Mouse (Mus musculus) intestine, embryonic 15.5 days (tissue): Measurements from ENCODE around the gene Crybb1. TPM values are rescaled to one million over a fixed set of nuclear protein-coding genes. Genes with fewer than 3 reads are reported as not detected.

Source experiments
- ATAC-seq: fragments of 200-750 bp; cut with Nextera tagmentation; 2 replicates; pipeline ENCODE4 v1.8.0; 2017; ENCODE audit warnings: moderate TSS enrichment, moderate library complexity
- H3K27ac ChIP-seq: fragments of 300-500 bp; sonication (generic); 2 replicates; pipeline ENCODE4 v1.5.1; 2015; ENCODE audit warnings: mild to moderate bottlenecking, inconsistent platforms
- H3K27me3 ChIP-seq: fragments of 300-500 bp; sonication (generic); replicated peaks from 2 replicates; pipeline ENCODE4 v1.6.1; 2015; ENCODE audit warnings: inconsistent platforms
- H3K36me3 ChIP-seq: fragments of 300-500 bp; sonication (generic); 2 replicates; pipeline ENCODE4 v1.6.1; 2015; ENCODE audit warnings: inconsistent platforms
- H3K4me1 ChIP-seq: fragments of 300-500 bp; sonication (generic); replicated peaks from 2 replicates; pipeline ENCODE4 v1.6.1; 2015; ENCODE audit warnings: inconsistent platforms
- H3K4me2 ChIP-seq: fragments of 300-500 bp; sonication (generic); replicated peaks from 2 replicates; pipeline ENCODE4 v1.6.1; 2015; ENCODE audit warnings: mild to moderate bottlenecking, inconsistent platforms
- H3K4me3 ChIP-seq: fragments of 300-500 bp; sonication (generic); replicated peaks from 2 replicates; pipeline ENCODE4 v1.5.1; 2015; ENCODE audit warnings: inconsistent platforms
- H3K9ac ChIP-seq: fragments of 300-500 bp; sonication (generic); 2 replicates; pipeline ENCODE4 v1.6.1; 2015; ENCODE audit warnings: inconsistent platforms
- H3K9me3 ChIP-seq: fragments of 300-500 bp; sonication (generic); 2 replicates; pipeline ENCODE4 v1.6.1; 2016; ENCODE audit warnings: inconsistent platforms
- WGBS: fragments of 180-500 bp; shearing (Covaris S2); methylation state at CpG from one replicate; pipeline ENCODE4 v1.1.7; 2015; 5-methylcytosine and 5-hydroxymethylcytosine counted together
- polyA plus RNA-seq: library from polyadenylated mRNA; unstranded; fragments of >200 nt; fragmentation: Nextera tagmentation; extraction: Ambion mirVana; gene quantifications from 2 replicates; pipeline ENCODE4 v1.2.1, GENCODE M21; 2015

Gene Crybb1
- polyA plus RNA-seq, 1 experiment from 2014 or later = 1.9 TPM

DNA sequence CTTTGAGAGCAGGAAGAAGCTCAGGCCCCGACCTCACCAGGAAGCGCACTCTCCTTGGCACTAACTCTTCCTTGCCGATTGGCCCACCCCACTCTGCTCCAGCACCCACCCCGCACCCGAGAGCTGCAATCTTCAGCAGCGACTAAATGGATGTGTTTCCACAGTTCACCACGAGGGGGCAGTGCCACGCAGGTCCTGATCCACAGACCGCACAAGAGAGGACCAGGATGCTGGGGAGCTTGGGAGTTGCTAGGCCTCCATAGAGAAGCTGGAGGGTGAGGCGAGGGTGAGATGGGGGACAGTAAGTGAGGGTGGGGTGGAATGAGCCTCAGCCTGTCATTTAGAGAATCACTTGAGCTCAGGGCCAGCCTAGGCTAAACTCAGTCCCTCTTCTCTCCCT is 14.9 kb upstream of the Crybb1 start:
- 2% methylated on average over 10 of the region's 10 CpGs for WGBS
- peak overlapping the region; percentile 37 for H3K4me2 ChIP-seq
- H3K9me3 ChIP-seq = no peaks in the 10 kb centered on the region
- H3K9ac ChIP-seq = no peak overlapping the region; the same call in 1 of the 2 replicates
- peak; percentile 48 for ATAC-seq
- no peaks in the 10 kb centered on the region for H3K27me3 ChIP-seq
- 0 out of 2 replicates have a peak overlapping the region, but pooled peaks have one; percentile 11 for H3K4me3 ChIP-seq
- peaks cover 23% of the 10 kb centered on the region for H3K4me1 ChIP-seq
- H3K27ac ChIP-seq = no peak overlapping the region
- H3K36me3 ChIP-seq = no peaks in the 10 kb centered on the region

DNA sequence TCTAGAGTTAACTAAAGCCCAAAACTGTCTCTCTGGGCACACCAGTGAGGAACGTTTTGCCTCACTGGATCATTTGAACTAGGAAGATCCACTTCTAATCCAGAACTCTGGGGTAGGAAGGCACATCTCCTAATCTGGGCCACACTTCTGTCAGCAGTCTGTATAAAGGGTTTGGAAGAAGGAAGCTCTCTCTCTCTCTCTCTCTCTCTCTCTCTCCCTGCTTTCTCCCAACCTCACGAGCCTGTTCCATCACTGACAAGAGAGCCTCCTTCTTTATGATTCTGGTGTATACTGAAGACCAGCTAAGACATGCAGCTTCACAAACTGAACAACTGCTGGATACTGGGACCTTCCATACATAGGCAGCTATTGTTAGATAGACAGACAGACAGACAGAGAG is 13.8 kb upstream of the Crybb1 start:
- Histone ChIP-seq H3K9ac (no peak overlapping the region), H3K36me3 (no peaks in the 10 kb centered on the region), H3K27me3 (no peaks in the 10 kb centered on the region), H3K27ac (no peak overlapping the region), H3K4me2 (no peak overlapping the region), H3K9me3 (no peaks in the 10 kb centered on the region), H3K4me1 (peaks cover 23% of the 10 kb centered on the region), H3K4me3 (no peak overlapping the region)
- 79% methylated on average over 2 of the region's 2 CpGs for WGBS
- ATAC-seq = no peak

DNA sequence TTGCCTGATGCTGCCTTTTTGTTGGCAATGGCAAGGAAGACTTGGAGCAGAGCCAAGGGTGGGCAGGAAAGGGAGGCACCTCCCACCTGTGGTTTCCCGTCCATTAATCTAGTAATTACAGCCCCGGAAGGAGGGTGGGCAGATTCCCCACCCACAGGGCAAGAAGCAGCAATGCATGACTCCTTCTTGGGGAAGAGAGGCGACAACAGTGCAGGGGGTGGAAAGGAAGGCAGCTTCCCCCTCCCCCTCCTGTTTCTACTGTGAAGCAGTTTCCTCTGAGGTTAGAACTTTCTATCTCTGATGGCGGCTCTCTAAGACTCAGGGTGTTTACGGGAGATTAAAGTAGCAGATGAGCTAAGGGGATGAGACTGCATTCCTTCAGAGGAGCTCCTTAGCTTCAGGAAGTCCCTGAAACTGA is 13.2 kb upstream of the Crybb1 start:
- H3K9me3 ChIP-seq = no peaks in the 10 kb centered on the region
- no peak overlapping the region for H3K4me2 ChIP-seq
- H3K36me3 ChIP-seq = no peaks in the 10 kb centered on the region
- ATAC-seq = no peak
- H3K4me1 ChIP-seq = peaks cover 19% of the 10 kb centered on the region
- no peaks in the 10 kb centered on the region for H3K27me3 ChIP-seq
- no peak overlapping the region for H3K9ac ChIP-seq
- 65% methylated on average over 5 of the region's 5 CpGs for WGBS
- H3K4me3 ChIP-seq = no peak overlapping the region
- H3K27ac ChIP-seq = no peak overlapping the region

DNA sequence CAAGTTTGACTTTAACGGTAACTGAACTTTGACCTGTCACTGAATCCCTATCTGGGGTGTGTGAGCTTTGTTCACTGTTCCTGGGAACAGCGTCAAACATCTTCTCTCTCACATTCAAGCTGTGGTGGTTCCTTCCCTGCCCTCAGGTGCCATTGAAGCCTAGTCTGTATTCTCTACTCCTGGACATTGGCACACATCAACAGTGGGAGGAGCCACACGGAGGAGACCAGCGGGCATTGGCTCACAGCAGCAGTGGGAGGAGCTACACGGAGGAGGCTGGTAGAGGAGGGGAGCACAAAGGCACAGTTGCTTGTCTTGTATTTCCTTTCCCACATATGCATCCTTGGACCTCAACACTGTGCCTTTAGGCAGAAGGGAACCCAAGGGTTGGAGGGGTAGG is 12.6 kb upstream of the Crybb1 start:
- Histone ChIP-seq H3K27me3 (no peaks in the 10 kb centered on the region), H3K4me3 (no peak overlapping the region), H3K9me3 (no peaks in the 10 kb centered on the region), H3K36me3 (no peaks in the 10 kb centered on the region), H3K4me2 (no peak overlapping the region), H3K4me1 (peaks cover 15% of the 10 kb centered on the region), H3K9ac (no peak overlapping the region), H3K27ac (no peak overlapping the region)
- peak; percentile 40 for ATAC-seq
- WGBS = 43% methylated on average over 5 of the region's 5 CpGs

DNA sequence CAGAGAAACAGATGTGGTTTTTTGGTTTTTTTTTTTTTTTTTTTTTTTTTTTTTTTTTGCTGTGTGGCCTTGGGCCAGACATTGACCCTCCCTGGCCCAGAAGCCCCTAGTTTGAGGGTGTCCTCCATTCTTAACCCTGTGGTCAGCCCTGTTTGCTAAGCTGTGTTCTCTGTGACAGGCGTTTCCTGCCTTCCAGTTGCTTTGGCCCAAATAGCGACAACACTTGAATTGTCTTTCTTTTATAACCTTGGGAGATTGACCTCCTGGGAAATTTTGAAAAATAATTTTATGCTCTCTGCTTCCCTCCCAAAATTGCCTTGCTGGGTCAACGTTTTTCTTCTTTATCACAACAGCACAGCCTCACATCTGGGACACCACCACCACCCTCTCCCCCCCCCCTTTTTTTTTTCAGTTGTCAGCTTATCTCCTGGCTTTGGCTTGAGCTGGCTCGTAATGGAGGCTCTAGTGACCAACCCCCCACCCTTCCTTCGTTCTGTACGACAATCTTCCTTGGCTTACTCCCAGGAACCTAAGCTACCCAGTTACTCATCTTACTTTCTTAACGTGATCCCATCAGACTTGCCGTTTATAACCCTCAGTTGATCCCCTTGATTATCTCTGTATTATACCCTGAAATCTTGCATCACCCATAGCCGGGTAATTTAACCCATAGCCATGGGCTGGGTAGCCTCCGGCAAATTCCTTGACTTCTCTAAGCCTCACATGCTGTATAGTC is 11.9 kb upstream of the Crybb1 start:
- Histone ChIP-seq H3K27ac (no peak overlapping the region), H3K36me3 (no peaks in the 10 kb centered on the region), H3K4me1 (peaks cover 15% of the 10 kb centered on the region), H3K27me3 (no peaks in the 10 kb centered on the region), H3K9me3 (no peaks in the 10 kb centered on the region), H3K4me2 (no peak overlapping the region), H3K9ac (no peak overlapping the region), H3K4me3 (no peak overlapping the region)
- ATAC-seq = no peak
- 54% methylated on average over 10 of the region's 10 CpGs for WGBS

DNA sequence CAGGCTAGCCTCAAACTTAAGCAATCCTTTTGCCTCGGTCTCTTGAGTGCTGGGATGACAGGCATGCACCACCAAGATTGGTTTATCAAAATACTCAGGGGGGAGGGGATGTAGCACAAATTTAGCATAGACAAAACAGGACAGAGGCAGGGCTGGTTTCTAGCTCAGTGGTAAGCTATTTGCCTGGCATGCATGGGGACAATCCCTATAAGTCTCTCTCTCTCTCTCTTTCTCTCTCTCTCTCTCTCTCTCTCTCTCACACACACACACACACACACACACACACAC is 11.4 kb upstream of the Crybb1 start:
- no peak for ATAC-seq
- Histone ChIP-seq H3K36me3 (no peaks in the 10 kb centered on the region), H3K4me1 (peaks cover 11% of the 10 kb centered on the region), H3K4me2 (no peak overlapping the region), H3K4me3 (no peak overlapping the region), H3K27me3 (no peaks in the 10 kb centered on the region), H3K9me3 (no peaks in the 10 kb centered on the region), H3K27ac (no peak overlapping the region), H3K9ac (no peak overlapping the region)
- WGBS = 69% methylated on average over 1 of the region's 1 CpGs

DNA sequence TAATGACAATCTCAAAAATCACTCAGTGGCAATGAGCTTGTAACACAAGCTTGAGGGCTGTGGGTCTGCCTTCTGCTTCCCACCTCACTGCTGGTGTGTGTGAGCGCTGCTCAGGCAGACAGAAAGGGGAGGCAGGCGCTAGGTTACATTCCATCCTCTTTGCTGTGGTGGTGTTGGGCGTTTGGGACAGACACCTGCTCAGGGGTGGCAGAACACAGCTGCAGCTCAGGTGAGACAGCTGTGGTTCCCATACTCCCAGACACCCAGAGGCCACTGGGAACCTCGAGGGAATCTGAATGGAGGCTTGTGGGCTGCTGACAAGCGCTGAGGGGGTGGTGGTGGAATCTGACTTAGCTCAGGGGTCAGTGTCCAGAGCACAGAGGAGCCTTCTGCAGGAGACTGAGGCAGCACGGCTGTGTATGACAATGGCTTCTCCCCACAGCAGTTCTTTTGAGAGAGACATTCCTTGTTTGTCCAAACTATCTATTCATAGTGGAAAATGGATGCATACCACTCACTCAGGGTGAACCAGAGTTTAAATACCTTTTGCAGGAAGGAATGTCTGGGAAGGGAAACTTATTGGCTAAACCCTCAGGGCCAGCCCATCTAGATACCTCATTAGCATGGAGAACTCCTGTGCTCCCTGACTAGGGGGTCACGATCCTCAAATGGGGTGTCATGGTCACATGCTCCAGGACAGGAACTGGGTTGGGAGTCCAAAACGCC is 10.6 kb upstream of the Crybb1 start:
- Histone ChIP-seq H3K27ac (no peak overlapping the region), H3K4me1 (peaks cover 10% of the 10 kb centered on the region), H3K9me3 (no peaks in the 10 kb centered on the region), H3K36me3 (no peaks in the 10 kb centered on the region), H3K9ac (no peak overlapping the region), H3K4me3 (no peak overlapping the region), H3K4me2 (no peak overlapping the region), H3K27me3 (no peaks in the 10 kb centered on the region)
- 49% methylated on average over 8 of the region's 8 CpGs for WGBS
- ATAC-seq = no peak

DNA sequence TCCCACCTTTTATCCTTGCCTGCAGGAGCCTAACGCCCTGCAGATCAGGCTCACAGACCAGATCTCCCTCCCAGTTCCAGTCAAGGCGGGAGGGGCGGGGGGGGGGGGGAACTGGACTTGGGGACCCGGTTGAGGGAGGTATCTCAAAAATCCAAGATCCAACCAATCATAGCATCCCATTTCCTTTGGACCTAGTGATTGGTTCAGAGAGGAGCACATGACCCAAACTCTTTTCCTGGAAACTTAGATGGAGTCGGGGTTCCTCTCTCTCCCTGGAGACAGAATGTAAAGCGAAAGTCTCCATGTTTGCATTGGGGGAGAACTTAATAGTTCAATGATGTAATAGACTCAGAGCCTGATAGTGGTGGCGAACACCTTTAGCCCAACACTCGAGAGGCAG is 8.2 kb upstream of the Crybb1 start:
- no peaks in the 10 kb centered on the region for H3K27me3 ChIP-seq
- peaks cover 4% of the 10 kb centered on the region; the same call in 1 of the 2 replicates for H3K4me1 ChIP-seq
- H3K9ac ChIP-seq = no peak overlapping the region
- no peak overlapping the region for H3K4me3 ChIP-seq
- H3K4me2 ChIP-seq = no peak overlapping the region
- no peak for ATAC-seq
- WGBS = 47% methylated on average over 8 of the region's 8 CpGs
- H3K27ac ChIP-seq = no peak overlapping the region
- no peaks in the 10 kb centered on the region for H3K9me3 ChIP-seq
- H3K36me3 ChIP-seq = no peaks in the 10 kb centered on the region

DNA sequence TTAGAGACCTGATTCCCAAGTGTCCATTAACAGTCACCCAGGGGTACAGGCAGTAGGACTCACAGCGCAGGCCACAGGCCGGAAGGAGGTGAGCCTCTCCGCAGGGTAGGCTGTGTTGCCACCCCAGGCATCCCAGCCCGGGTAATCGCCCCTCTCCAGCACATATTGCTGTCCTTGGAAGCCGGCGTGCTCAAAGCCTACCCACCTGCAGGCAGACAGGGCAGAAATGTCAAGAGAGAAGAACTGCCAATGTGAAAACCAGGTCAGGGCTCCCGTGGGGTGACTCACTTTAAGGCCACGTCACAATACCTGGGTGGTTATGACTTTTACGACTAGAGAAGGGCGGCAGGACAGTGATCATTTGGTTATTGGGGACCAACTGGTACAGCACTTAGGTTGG is 6.5 kb upstream of the Crybb1 start:
- peaks cover 4% of the 10 kb centered on the region; the same call in 1 of the 2 replicates for H3K4me1 ChIP-seq
- no peaks in the 10 kb centered on the region for H3K9me3 ChIP-seq
- no peaks in the 10 kb centered on the region for H3K36me3 ChIP-seq
- WGBS = 76% methylated on average over 11 of the region's 11 CpGs
- no peak overlapping the region for H3K4me3 ChIP-seq
- H3K4me2 ChIP-seq = no peak overlapping the region
- ATAC-seq = no peak
- no peaks in the 10 kb centered on the region for H3K27me3 ChIP-seq
- H3K27ac ChIP-seq = no peak overlapping the region
- H3K9ac ChIP-seq = no peak overlapping the region

DNA sequence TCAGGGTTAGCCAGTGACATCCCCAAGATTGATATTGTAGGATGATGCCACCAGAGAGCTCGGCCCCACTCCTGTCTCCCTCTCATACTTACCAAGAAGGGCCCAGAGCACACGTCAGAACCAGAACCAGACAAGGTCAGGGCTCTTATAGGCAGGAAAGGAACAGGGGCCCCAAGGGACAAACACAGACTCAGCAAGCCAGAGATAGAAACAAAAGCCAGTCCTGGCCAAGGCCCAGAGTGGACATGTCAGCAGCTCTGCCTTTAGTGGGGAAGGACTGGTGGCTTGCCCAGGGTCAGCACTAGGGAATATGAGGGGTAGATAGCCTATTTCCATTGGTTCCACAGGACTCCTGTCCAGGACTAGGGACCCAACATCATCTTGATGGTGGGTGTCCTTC is 3.2 kb upstream of the Crybb1 start, which contains the start of gene Cryba4:
Cryba4 (minus strand) TSS at position 119 of the 400 bp plus-strand sequence.
- Histone ChIP-seq H3K27me3 (no peaks in the 10 kb centered on the region), H3K36me3 (no peaks in the 10 kb centered on the region), H3K9ac (no peak within 1 kb of the TSS), H3K4me2 (no peak within 1 kb of the TSS), H3K27ac (no peak within 1 kb of the TSS), H3K4me3 (no peak within 1 kb of the TSS), H3K4me1 (no peaks in the 10 kb centered on the region), H3K9me3 (no peaks in the 10 kb centered on the region)
- ATAC-seq = no peak
- 56% methylated on average over 2 of the region's 2 CpGs for WGBS

DNA sequence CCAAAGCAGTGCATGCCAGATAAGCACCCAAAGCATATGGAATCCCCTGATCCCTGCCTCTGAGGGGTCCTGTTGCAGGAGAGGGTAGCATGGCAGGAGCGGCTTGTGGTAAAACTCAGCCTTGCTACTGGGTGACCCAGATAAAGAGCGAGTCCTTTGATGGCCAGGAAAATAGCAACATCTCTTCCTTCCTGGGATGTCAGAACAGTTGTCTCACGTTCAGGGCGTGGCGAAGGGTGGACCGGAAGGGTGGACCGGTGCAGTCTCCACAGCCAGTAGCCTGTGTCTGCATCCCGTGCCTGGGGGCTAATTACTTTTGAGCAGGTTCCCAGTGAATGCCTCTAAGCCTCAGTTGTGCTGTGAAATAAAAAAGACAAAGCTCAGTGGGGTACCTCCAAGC is 2.4 kb upstream of the Crybb1 start:
- Histone ChIP-seq H3K27ac (no peak overlapping the region), H3K36me3 (no peaks in the 10 kb centered on the region), H3K9ac (no peak overlapping the region), H3K4me1 (no peaks in the 10 kb centered on the region), H3K4me2 (no peak overlapping the region), H3K4me3 (no peak overlapping the region), H3K27me3 (no peaks in the 10 kb centered on the region), H3K9me3 (no peaks in the 10 kb centered on the region)
- ATAC-seq = no peak
- WGBS = 49% methylated on average over 8 of the region's 8 CpGs

DNA sequence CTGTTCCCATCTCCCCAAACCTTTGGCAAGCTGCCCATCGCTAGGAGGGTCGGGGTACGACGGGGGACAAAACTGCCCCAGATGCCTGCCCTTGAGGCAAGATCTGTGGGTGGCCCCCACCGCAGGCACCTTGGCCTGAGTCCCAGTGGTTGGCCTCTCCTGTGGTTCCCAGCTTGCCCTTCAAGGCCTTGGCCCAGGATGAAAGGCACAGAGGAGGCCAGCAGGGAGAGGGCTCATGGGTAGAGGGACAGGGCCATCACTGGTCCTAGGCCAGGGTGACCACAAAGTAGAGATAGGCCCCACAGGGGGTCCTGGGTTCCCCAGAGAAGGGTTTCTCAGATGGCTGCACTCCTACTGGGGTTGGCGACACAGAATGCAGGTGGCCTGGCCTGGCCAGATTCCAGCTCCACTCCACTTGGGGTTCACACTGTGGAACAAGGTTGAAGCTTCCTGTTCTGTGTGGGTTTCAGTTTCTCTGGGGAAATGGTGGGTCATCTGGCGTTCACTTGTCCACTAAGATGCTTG is 1.3 kb upstream of the Crybb1 start:
- Histone ChIP-seq H3K4me2 (no peak overlapping the region), H3K9ac (no peak overlapping the region), H3K27ac (0 out of 2 replicates have a peak overlapping the region, but pooled peaks have one; percentile 17), H3K27me3 (no peaks in the 10 kb centered on the region), H3K4me1 (no peaks in the 10 kb centered on the region), H3K4me3 (no peak overlapping the region), H3K9me3 (no peaks in the 10 kb centered on the region), H3K36me3 (no peaks in the 10 kb centered on the region)
- 61% methylated on average over 7 of the region's 7 CpGs for WGBS
- ATAC-seq = no peak

DNA sequence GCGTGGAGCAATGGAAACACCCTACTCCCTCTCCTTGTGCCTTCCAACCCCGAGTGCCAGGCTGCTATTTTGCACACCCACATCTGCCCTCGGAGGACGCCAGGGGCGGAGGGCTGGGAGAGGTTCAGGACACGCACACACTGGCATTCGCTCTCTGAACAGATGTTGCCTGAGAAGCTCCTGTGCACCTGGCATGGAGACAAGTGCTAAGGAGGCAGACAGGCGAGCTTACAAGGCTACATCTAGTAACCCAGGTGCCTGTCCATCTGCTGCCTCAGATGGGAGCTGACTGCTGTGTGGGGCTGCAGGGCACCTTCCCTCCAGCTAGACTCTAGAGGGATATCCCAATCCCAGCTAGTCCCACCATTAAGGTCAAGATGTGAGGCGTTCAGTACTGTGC is 842 bp downstream of the Crybb1 start:
- no peak for ATAC-seq
- Histone ChIP-seq H3K27ac (no peak overlapping the region), H3K9ac (no peak overlapping the region), H3K36me3 (no peaks in the 10 kb centered on the region), H3K4me1 (no peaks in the 10 kb centered on the region), H3K4me2 (no peak overlapping the region), H3K27me3 (no peaks in the 10 kb centered on the region), H3K9me3 (no peaks in the 10 kb centered on the region), H3K4me3 (no peak overlapping the region)
- 81% methylated on average over 9 of the region's 9 CpGs for WGBS
